Mouse (Mus musculus) ES-Bruce4 (cell line): ENCODE measurements around the gene Chrna9. TPM values are rescaled to one million over a fixed set of nuclear protein-coding genes. Genes with fewer than 3 reads are reported as not detected.

ENCODE experiments used
- H3K27ac ChIP-seq: 2 replicates; pipeline ENCODE4 v1.5.1; 2012; ENCODE audit warnings: low read length, inconsistent platforms; ENCODE audit not compliant: insufficient read depth
- H3K27me3 ChIP-seq: 2 replicates; pipeline ENCODE4 v1.6.1; 2012; ENCODE audit warnings: mild to moderate bottlenecking, low read length, inconsistent platforms; ENCODE audit not compliant: control insufficient read depth, poor library complexity, insufficient read depth, severe bottlenecking
- H3K36me3 ChIP-seq: 2 replicates; pipeline ENCODE4 v1.6.1; 2012; ENCODE audit warnings: inconsistent platforms, mild to moderate bottlenecking, low read length, moderate library complexity; ENCODE audit not compliant: control insufficient read depth, poor library complexity, insufficient read depth, severe bottlenecking
- H3K4me1 ChIP-seq: one replicate; pipeline ENCODE4 v1.8.1; 2011; ENCODE audit warnings: low read length; ENCODE audit not compliant: control insufficient read depth, insufficient read depth
- H3K4me3 ChIP-seq: 2 replicates; pipeline ENCODE4 v1.5.1; 2011; ENCODE audit warnings: low read depth, mild to moderate bottlenecking, low read length
- H3K9ac ChIP-seq: 2 replicates; pipeline ENCODE4 v1.6.1; 2012; ENCODE audit warnings: low read depth, mild to moderate bottlenecking, inconsistent platforms; ENCODE audit not compliant: poor library complexity, severe bottlenecking
- H3K9me3 ChIP-seq: replicated peaks from 2 replicates; pipeline ENCODE4 v1.6.1; 2012; ENCODE audit warnings: mild to moderate bottlenecking, low read length, inconsistent platforms; ENCODE audit not compliant: control insufficient read depth, poor library complexity, insufficient read depth, severe bottlenecking
- CTCF ChIP-seq: IDR thresholded peaks from one replicate; pipeline ENCODE4 v1.8.1; 2011; ENCODE audit warnings: low read depth, low read length
- EP300 ChIP-seq: IDR thresholded peaks from 2 replicates; pipeline ENCODE4 v1.6.1; 2011; ENCODE audit warnings: low read depth, low read length; ENCODE audit not compliant: insufficient read depth
- POLR2A ChIP-seq: IDR thresholded peaks from one replicate; pipeline ENCODE4 v1.8.1; 2011; ENCODE audit warnings: low read length; ENCODE audit not compliant: insufficient read depth
- polyA plus RNA-seq: library from polyadenylated mRNA; stranded (reverse); fragments of >200 nt; gene quantifications from 2 replicates; pipeline ENCODE4 v1.2.4, GENCODE M21; 2011; ENCODE audit warnings: low read depth; ENCODE audit not compliant: missing spikeins, insufficient read depth, insufficient read length

The Chrna9 gene
- polyA plus RNA-seq, 1 experiment, result 5.6 TPM

DNA sequence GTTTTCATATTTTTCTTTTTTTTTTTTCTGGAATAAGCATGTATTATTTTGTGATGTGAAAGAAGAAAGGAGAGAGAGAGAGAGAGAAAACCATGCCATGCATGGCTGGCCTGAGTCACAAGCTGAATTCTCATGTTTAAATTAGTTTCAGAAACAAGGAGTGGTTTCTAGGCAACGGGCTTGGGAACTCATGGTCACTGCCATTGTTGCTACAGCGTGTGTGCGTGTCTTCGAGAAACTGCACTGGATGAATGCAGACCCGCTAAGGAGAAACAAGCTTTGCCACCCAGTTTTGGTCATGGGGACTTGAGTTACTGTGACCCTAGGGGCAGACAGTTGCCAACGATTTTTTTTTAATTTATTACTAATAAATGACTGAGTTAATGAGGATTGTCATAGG, 15.5 kb downstream of the Chrna9 start:
- H3K4me3 ChIP-seq, result no peak overlapping the region
- no peaks in the 10 kb centered on the region for H3K36me3 ChIP-seq
- no peak overlapping the region for H3K27ac ChIP-seq
- no peaks in the 10 kb centered on the region for H3K9me3 ChIP-seq
- H3K27me3 ChIP-seq, result no peaks in the 10 kb centered on the region
- TF ChIP-seq POLR2A (no peak), CTCF (no peak), EP300 (no peak)
- peak overlapping the region; percentile 70 for H3K9ac ChIP-seq
- no peaks in the 10 kb centered on the region for H3K4me1 ChIP-seq

DNA sequence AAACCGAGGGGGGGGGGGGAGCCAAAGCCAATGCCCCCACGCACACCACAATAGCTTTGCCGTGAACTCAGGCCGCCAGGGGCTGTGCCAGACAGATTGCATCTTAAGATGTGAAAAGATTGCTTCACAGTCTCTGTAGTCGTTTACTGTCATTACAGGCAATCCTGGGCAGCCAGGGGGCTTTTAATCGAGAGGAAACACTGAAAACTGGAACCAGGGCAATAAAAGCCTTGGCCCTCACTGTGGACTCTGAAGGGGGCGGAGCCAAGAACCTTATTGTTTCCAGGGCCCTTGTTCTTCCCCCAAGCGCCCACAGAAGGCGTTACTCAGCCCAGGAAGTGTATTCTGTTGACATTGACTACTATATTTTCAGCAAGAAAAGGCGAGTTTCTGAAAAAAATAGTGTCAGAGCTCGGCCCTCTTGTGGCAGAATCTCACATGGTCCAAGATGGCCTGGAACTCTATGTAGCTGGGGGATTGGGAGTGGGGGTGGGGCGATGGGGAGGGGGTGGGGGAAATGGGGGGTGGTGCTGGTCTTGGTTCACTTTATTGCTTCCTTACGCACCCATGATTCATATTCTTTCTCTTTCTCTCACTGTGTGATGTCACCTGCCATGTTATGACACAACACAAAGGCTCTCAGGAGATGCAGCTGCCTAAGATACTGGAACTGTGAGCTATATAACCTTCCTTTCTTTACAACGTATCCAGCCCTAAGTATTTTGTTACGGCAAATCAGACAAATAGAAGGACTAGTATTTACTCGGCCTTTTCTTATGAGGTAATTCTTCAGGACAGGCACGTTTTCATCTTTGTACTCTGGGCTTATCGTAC, 16.2 kb downstream of the Chrna9 start:
- no peaks in the 10 kb centered on the region for H3K9me3 ChIP-seq
- H3K27ac ChIP-seq, result peak overlapping the region; percentile 76
- peak overlapping the region; percentile 70 for H3K9ac ChIP-seq
- no peaks in the 10 kb centered on the region for H3K27me3 ChIP-seq
- H3K4me3 ChIP-seq, result peak overlapping the region; percentile 23
- no peaks in the 10 kb centered on the region for H3K4me1 ChIP-seq
- TF ChIP-seq CTCF (no peak), POLR2A (no peak), EP300 (no peak)
- H3K36me3 ChIP-seq, result no peaks in the 10 kb centered on the region

DNA sequence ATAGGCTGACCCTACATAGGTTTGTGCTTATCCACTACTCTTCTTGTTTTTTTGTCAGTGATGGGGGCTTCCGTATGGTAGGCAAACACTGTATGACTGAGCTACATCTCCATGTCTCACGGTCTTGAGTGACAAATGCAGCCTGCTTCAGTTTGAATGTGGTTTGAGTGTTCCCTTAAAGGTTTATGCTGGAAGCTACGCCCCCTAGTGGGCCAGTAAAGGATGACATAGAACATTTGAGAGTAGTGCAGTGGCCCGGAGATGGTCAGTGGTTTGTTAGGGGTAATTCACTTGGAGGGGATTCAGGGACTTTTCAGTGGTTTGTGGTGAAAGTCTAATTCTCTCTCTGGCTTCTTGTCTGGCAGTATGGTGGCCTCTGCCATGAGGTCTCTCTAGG, 16.8 kb downstream of the Chrna9 start:
- no peaks in the 10 kb centered on the region for H3K36me3 ChIP-seq

DNA sequence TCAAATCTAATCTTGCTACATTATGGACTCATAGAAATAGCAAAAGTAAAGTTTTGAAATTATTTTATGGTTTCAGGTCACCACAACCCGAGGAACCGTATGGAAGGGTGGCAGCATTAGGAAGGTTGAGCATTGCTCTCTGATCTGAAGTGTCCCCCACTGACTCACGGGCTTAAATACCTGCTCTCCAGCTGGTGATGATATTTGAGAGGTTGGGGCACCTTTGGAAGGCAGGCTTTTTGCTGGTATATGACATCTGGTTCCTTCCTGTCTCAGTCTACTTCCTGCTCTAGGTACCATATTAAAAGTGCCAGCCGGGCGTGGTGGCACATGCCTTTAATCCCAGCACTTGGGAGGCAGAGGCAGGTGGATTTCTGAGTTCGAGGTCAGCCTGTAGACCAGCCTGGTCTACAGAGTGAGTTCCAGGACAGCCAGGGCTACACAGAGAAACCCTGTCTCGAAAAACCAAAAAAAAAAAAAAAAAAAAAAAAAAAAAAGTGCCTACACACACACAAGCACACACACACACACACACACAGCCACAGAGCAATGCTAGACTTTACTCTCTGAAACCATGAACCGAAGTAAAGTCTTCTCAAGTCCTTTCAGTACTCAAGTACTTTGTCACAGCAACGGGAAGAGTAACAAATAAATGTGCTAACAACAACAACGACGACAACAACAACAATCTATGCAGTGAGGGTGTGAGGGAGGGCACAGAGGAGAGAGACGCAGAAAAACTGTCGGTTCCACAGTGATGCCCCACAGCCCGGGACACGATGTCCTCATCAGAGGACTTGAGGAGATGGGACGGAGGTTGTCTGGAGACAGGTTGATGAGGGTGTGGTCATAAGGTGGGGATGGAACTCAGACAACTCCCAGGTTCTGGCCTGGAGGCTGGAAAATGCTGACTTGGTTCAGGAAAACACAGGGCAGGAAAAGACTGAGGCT, 19.7 kb downstream of the Chrna9 start:
- TF ChIP-seq EP300, result no peak
- no peak for TF ChIP-seq POLR2A
- TF ChIP-seq CTCF, result no peak
- Histone ChIP-seq H3K4me1 (no peaks in the 10 kb centered on the region), H3K27ac (no peak overlapping the region), H3K9me3 (no peaks in the 10 kb centered on the region), H3K36me3 (no peaks in the 10 kb centered on the region), H3K4me3 (peak overlapping the region; percentile 33), H3K27me3 (no peaks in the 10 kb centered on the region), H3K9ac (0 out of 2 replicates have a peak overlapping the region, but pooled peaks have one; percentile 58)

More for the DNA sequence above, 16.8 kb downstream of the Chrna9 start:
- H3K4me1 ChIP-seq, result no peaks in the 10 kb centered on the region
- H3K27me3 ChIP-seq, result no peaks in the 10 kb centered on the region
- no peaks in the 10 kb centered on the region for H3K9me3 ChIP-seq
- no peak for TF ChIP-seq POLR2A
- no peak for TF ChIP-seq EP300
- TF ChIP-seq CTCF, result no peak
- H3K4me3 ChIP-seq, result no peak overlapping the region
- no peak overlapping the region for H3K27ac ChIP-seq
- H3K9ac ChIP-seq, result peak overlapping the region; percentile 70; the same call in 1 of the 2 replicates

DNA sequence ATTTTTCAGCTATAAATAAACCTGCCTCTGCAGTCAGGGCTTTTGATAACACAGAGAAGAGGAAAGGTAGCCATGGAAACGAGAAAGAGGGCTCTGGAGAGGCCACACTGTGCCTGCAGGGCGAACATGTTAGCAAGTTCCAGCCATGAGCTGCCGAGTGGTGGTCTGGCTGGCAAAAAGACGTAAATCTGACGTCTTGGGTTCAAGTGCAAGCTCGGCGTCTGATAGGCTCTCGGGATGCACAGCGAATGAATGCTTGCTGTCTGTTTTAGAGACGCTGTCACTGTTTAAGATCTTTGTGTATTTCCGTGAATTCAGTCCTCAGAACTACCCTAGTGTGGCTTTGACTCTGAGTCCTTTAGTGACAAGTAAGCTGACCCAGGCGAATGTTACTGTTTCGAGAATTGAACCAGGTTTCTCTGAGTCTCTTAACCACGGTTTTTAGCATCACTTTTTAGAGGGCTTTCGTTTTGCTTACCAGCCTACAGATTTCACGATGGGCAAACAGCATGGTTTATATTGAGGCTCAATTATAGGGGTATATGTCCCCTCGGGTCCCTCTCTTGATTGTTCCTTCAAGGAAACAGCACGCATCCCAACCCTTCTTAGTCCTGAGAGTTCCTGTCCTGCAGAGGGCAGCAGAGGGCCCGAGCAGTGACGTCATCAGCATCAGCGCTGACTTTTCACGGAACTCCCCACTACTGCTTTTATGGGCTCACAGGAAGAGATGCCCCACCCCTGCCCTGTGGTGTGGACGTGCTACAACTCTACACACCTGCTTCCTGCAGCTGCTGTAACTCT, 20.8 kb downstream of the Chrna9 start:
- Histone ChIP-seq H3K4me3 (peak overlapping the region; percentile 97), H3K4me1 (no peaks in the 10 kb centered on the region), H3K9ac (peak overlapping the region; percentile 58), H3K27ac (no peak overlapping the region; the same call in 1 of the 2 replicates), H3K27me3 (no peaks in the 10 kb centered on the region), H3K9me3 (no peaks in the 10 kb centered on the region), H3K36me3 (no peaks in the 10 kb centered on the region)
- TF ChIP-seq POLR2A (no peak), EP300 (peak; percentile 72), CTCF (peak; percentile 95)
